Mouse (Mus musculus) heart, embryonic 16.5 days (tissue): ENCODE data around the gene Fbxo41. TPM values are rescaled to one million over a fixed set of nuclear protein-coding genes. Genes with fewer than 3 reads are reported as not detected.

Experiments
- ATAC-seq: fragments of 200-750 bp; cut with Nextera tagmentation; replicated peaks from 2 replicates; pipeline ENCODE4 v1.8.0; 2017; ENCODE audit warnings: moderate number of reproducible peaks; ENCODE audit not compliant: insufficient read depth, low FRiP score; ENCODE audit errors: extremely low read depth
- H3K27ac ChIP-seq: fragments of 300-500 bp; sonication (generic); 2 replicates; pipeline ENCODE4 v1.5.1; 2014; ENCODE audit warnings: mild to moderate bottlenecking, low read length, control low read depth, moderate library complexity
- H3K27me3 ChIP-seq: fragments of 300-500 bp; sonication (generic); 2 replicates; pipeline ENCODE4 v1.6.1; 2014; ENCODE audit warnings: low read length, mixed read lengths; ENCODE audit not compliant: control insufficient read depth, insufficient read depth
- H3K36me3 ChIP-seq: fragments of 300-500 bp; sonication (generic); 2 replicates; pipeline ENCODE4 v1.6.1; 2014; ENCODE audit not compliant: control insufficient read depth, insufficient read depth
- H3K4me1 ChIP-seq: fragments of 300-500 bp; sonication (generic); 2 replicates; pipeline ENCODE4 v1.6.1; 2014; ENCODE audit warnings: low read length, mixed read lengths; ENCODE audit not compliant: control insufficient read depth, insufficient read depth
- H3K4me2 ChIP-seq: fragments of 300-500 bp; sonication (generic); 2 replicates; pipeline ENCODE4 v1.6.1; 2014; ENCODE audit warnings: low read depth, mild to moderate bottlenecking, control low read depth, low read length
- H3K4me3 ChIP-seq: fragments of 300-500 bp; sonication (generic); 2 replicates; pipeline ENCODE4 v1.5.1; 2014; ENCODE audit warnings: mild to moderate bottlenecking, control low read depth, low read length
- H3K9ac ChIP-seq: fragments of 300-500 bp; sonication (generic); 2 replicates; pipeline ENCODE4 v1.6.1; 2014; ENCODE audit warnings: low read length, control low read depth
- H3K9me3 ChIP-seq: fragments of 300-500 bp; sonication (generic); replicated peaks from 2 replicates; pipeline ENCODE4 v1.6.1; 2016; ENCODE audit warnings: low read length; ENCODE audit not compliant: control insufficient read depth
- WGBS: fragments of 180-500 bp; shearing (Covaris S2); extraction: QIAGEN DNeasy Blood & Tissue Kit; methylation state at CpG from one replicate; pipeline ENCODE4 v1.1.7; 2014; 5-methylcytosine and 5-hydroxymethylcytosine counted together
- polyA plus RNA-seq: library from polyadenylated mRNA; unstranded; fragments of >200 nt; fragmentation: Nextera tagmentation; extraction: Ambion mirVana; gene quantifications from 2 replicates; pipeline ENCODE4 v1.2.1, GENCODE M21; 2015

The Fbxo41 gene
- polyA plus RNA-seq, 1 experiment from 2014 or later = not detected

- H3K27ac ChIP-seq = no peak overlapping the region
- peaks cover 7% of the 10 kb centered on the region; the same call in 1 of the 2 replicates for H3K4me1 ChIP-seq
- ATAC-seq = no peak
- H3K4me2 ChIP-seq = no peak overlapping the region
- H3K36me3 ChIP-seq = no peaks in the 10 kb centered on the region
- 65% methylated on average over 16 of the region's 16 CpGs for WGBS
- no peaks in the 10 kb centered on the region; the same call in 1 of the 2 replicates for H3K9me3 ChIP-seq
- H3K9ac ChIP-seq = no peak overlapping the region
- peaks cover 60% of the 10 kb centered on the region for H3K27me3 ChIP-seq
- H3K4me3 ChIP-seq = no peak overlapping the region
These were observed 22.1 kb downstream of the Fbxo41 start for GRCm38 (mm10) chr6:85480685-85481084.

- H3K27me3 ChIP-seq = peaks cover 53% of the 10 kb centered on the region
- peaks cover 7% of the 10 kb centered on the region; the same call in 1 of the 2 replicates for H3K4me1 ChIP-seq
- H3K4me2 ChIP-seq = no peak overlapping the region
- H3K9me3 ChIP-seq = no peaks in the 10 kb centered on the region; the same call in 1 of the 2 replicates
- no peak for ATAC-seq
- H3K27ac ChIP-seq = no peak overlapping the region
- H3K36me3 ChIP-seq = no peaks in the 10 kb centered on the region
- no peak overlapping the region for H3K4me3 ChIP-seq
- H3K9ac ChIP-seq = no peak overlapping the region
- WGBS = 72% methylated on average over 5 of the region's 5 CpGs
These were observed 22.8 kb downstream of the Fbxo41 start for GRCm38 (mm10) chr6:85479979-85480378.

- Histone ChIP-seq H3K9ac (no peak overlapping the region), H3K4me3 (no peak overlapping the region), H3K27me3 (peaks cover 39% of the 10 kb centered on the region), H3K27ac (no peak overlapping the region), H3K4me2 (no peak overlapping the region), H3K9me3 (no peaks in the 10 kb centered on the region; the same call in 1 of the 2 replicates), H3K36me3 (no peaks in the 10 kb centered on the region), H3K4me1 (no peaks in the 10 kb centered on the region)
- no peak for ATAC-seq
- WGBS = 36% methylated on average over 14 of the region's 14 CpGs
These were observed 24.4 kb downstream of the Fbxo41 start for GRCm38 (mm10) chr6:85478416-85478815.

GRCm38 (mm10) chr6:85477366-85477917, 25.4 kb downstream of the Fbxo41 start:
- Histone ChIP-seq H3K27me3 (peaks cover 34% of the 10 kb centered on the region), H3K4me3 (no peak overlapping the region), H3K9ac (no peak overlapping the region), H3K4me1 (no peaks in the 10 kb centered on the region), H3K36me3 (no peaks in the 10 kb centered on the region), H3K27ac (no peak overlapping the region), H3K4me2 (no peak overlapping the region), H3K9me3 (no peaks in the 10 kb centered on the region; the same call in 1 of the 2 replicates)
- WGBS = 27% methylated on average over 10 of the region's 10 CpGs
- no peak for ATAC-seq

- no peak overlapping the region for H3K4me3 ChIP-seq
- H3K27ac ChIP-seq = no peak overlapping the region
- H3K9ac ChIP-seq = no peak overlapping the region
- no peak for ATAC-seq
- WGBS = 79% methylated on average over 3 of the region's 3 CpGs
- peaks cover 21% of the 10 kb centered on the region for H3K27me3 ChIP-seq
- no peaks in the 10 kb centered on the region for H3K9me3 ChIP-seq
- H3K4me2 ChIP-seq = no peak overlapping the region
- H3K4me1 ChIP-seq = no peaks in the 10 kb centered on the region
- no peaks in the 10 kb centered on the region for H3K36me3 ChIP-seq
These were observed 27.2 kb downstream of the Fbxo41 start for GRCm38 (mm10) chr6:85475581-85475980.

GRCm38 (mm10) chr6:85472542-85472941, 30.3 kb downstream of the Fbxo41 start:
- no peak for ATAC-seq
- peaks cover 17% of the 10 kb centered on the region for H3K36me3 ChIP-seq
- no peaks in the 10 kb centered on the region for H3K9me3 ChIP-seq
- no peak overlapping the region for H3K4me3 ChIP-seq
- no peaks in the 10 kb centered on the region for H3K4me1 ChIP-seq
- H3K27me3 ChIP-seq = peaks cover 7% of the 10 kb centered on the region
- 44% methylated on average over 5 of the region's 5 CpGs for WGBS
- no peak overlapping the region for H3K4me2 ChIP-seq
- H3K9ac ChIP-seq = no peak overlapping the region
- no peak overlapping the region for H3K27ac ChIP-seq

GRCm38 (mm10) chr6:85471962-85472361, 30.8 kb downstream of the Fbxo41 start:
- H3K9ac ChIP-seq = no peak overlapping the region
- peaks cover 23% of the 10 kb centered on the region for H3K36me3 ChIP-seq
- peaks cover 5% of the 10 kb centered on the region; the same call in 1 of the 2 replicates for H3K27me3 ChIP-seq
- H3K4me1 ChIP-seq = no peaks in the 10 kb centered on the region
- H3K4me2 ChIP-seq = no peak overlapping the region
- H3K9me3 ChIP-seq = no peaks in the 10 kb centered on the region
- no peak for ATAC-seq
- 50% methylated on average over 8 of the region's 8 CpGs for WGBS
- H3K27ac ChIP-seq = no peak overlapping the region
- H3K4me3 ChIP-seq = no peak overlapping the region

GRCm38 (mm10) chr6:85469660-85470430, 32.9 kb downstream of the Fbxo41 start:
- H3K9ac ChIP-seq = no peak overlapping the region
- no peaks in the 10 kb centered on the region for H3K4me1 ChIP-seq
- H3K4me3 ChIP-seq = no peak overlapping the region
- H3K27ac ChIP-seq = no peak overlapping the region
- no peaks in the 10 kb centered on the region for H3K9me3 ChIP-seq
- peaks cover 43% of the 10 kb centered on the region for H3K36me3 ChIP-seq
- 70% methylated on average over 5 of the region's 5 CpGs for WGBS
- peaks cover 5% of the 10 kb centered on the region; the same call in 1 of the 2 replicates for H3K27me3 ChIP-seq
- no peak overlapping the region for H3K4me2 ChIP-seq
- no peak for ATAC-seq

- no peak for ATAC-seq
- Histone ChIP-seq H3K4me3 (no peak overlapping the region), H3K36me3 (peaks cover 87% of the 10 kb centered on the region), H3K27me3 (no peaks in the 10 kb centered on the region), H3K27ac (no peak overlapping the region), H3K4me1 (no peaks in the 10 kb centered on the region), H3K4me2 (no peak overlapping the region), H3K9me3 (no peaks in the 10 kb centered on the region), H3K9ac (no peak overlapping the region)
These were observed 37.4 kb downstream of the Fbxo41 start for GRCm38 (mm10) chr6:85465381-85465780.
